Mouse (Mus musculus): ENCODE measurements around the gene Olfr857. TPM values are rescaled to one million over a fixed set of nuclear protein-coding genes. Genes with fewer than 3 reads are reported as not detected.
"Not testable (repeated sequence)": the region's sequence is repeated elsewhere in the genome, so short reads cannot be mapped to it uniquely, and the experiment has no call there.

The Olfr857 gene
- polyA plus RNA-seq (2014; fragmentation: Nextera tagmentation; extraction: Ambion mirVana): not detected in 2 replicates

- DNase-seq (ENCODE audit: low spot score) (no peak), ATAC-seq (ENCODE audit: low FRiP score) (no peak)
- H3K36me3 ChIP-seq (ENCODE audit: control insufficient read depth, insufficient read depth, low read length): no peaks in the 10 kb centered on the region
- H3K9ac ChIP-seq (ENCODE audit: low read depth, low read length): no peak within 1 kb of the TSS
- no peak within 1 kb of the TSS for H3K4me3 ChIP-seq (ENCODE audit: low read depth, low read length)
- no peaks in the 10 kb centered on the region for H3K27me3 ChIP-seq (ENCODE audit: control insufficient read depth, insufficient read depth, low read length)
- H3K27ac ChIP-seq (ENCODE audit: low read depth, low read length): no peak within 1 kb of the TSS
- H3K9me3 ChIP-seq (ENCODE audit: control insufficient read depth, low read length): no peaks in the 10 kb centered on the region
- 90% methylated on average over 1 of the region's 1 CpGs for WGBS
- H3K4me2 ChIP-seq (replicated peaks; ENCODE audit: low read depth, low read length): no peak within 1 kb of the TSS
- H3K4me1 ChIP-seq (replicated peaks; ENCODE audit: control insufficient read depth, insufficient read depth, low read length): no peaks in the 10 kb centered on the region
Observed at GRCm38 (mm10) chr9:19709133-19709532, at the start of gene Olfr857. Gene Olfr857 (plus strand): TSS chr9:19709433.

- no peaks in the 10 kb centered on the region; the same call in 1 of the 2 replicates for H3K9me3 ChIP-seq (ENCODE audit: control insufficient read depth, low read length)
- ATAC-seq (ENCODE audit: low FRiP score): no peak
- no peak overlapping the region for H3K9ac ChIP-seq (ENCODE audit: low read depth, low read length)
- no peak for DNase-seq (ENCODE audit: low spot score)
- H3K27ac ChIP-seq (ENCODE audit: low read depth, low read length): no peak overlapping the region
- no peak overlapping the region for H3K4me3 ChIP-seq (ENCODE audit: low read depth, low read length)
- H3K4me2 ChIP-seq (replicated peaks; ENCODE audit: low read depth, low read length): no peak overlapping the region
- no peaks in the 10 kb centered on the region for H3K4me1 ChIP-seq (replicated peaks; ENCODE audit: control insufficient read depth, insufficient read depth, low read length)
- 81% methylated on average over 6 of the region's 6 CpGs for WGBS
- H3K27me3 ChIP-seq (ENCODE audit: control insufficient read depth, insufficient read depth, low read length): no peaks in the 10 kb centered on the region
- no peaks in the 10 kb centered on the region for H3K36me3 ChIP-seq (ENCODE audit: control insufficient read depth, insufficient read depth, low read length)
Observed at GRCm38 (mm10) chr9:19690281-19690680, 19.0 kb upstream of the Olfr857 start.

- 88% methylated on average over 1 of the region's 1 CpGs for WGBS
- Histone ChIP-seq H3K4me3 (ENCODE audit: low read depth, low read length) (no peak overlapping the region), H3K4me1 (replicated peaks; ENCODE audit: control insufficient read depth, insufficient read depth, low read length) (no peaks in the 10 kb centered on the region), H3K9me3 (ENCODE audit: control insufficient read depth, low read length) (no peaks in the 10 kb centered on the region; the same call in 1 of the 2 replicates), H3K27ac (ENCODE audit: low read depth, low read length) (no peak overlapping the region), H3K9ac (ENCODE audit: low read depth, low read length) (no peak overlapping the region), H3K36me3 (ENCODE audit: control insufficient read depth, insufficient read depth, low read length) (no peaks in the 10 kb centered on the region), H3K27me3 (ENCODE audit: control insufficient read depth, insufficient read depth, low read length) (no peaks in the 10 kb centered on the region), H3K4me2 (replicated peaks; ENCODE audit: low read depth, low read length) (no peak overlapping the region)
- ATAC-seq (ENCODE audit: low FRiP score): no peak
- DNase-seq (ENCODE audit: low spot score): no peak
Observed at GRCm38 (mm10) chr9:19691426-19691825, 17.8 kb upstream of the Olfr857 start.

- 96% methylated on average over 2 of the region's 2 CpGs for WGBS
- no peaks in the 10 kb centered on the region; the same call in 1 of the 2 replicates for H3K9me3 ChIP-seq (ENCODE audit: control insufficient read depth, low read length)
- DNase-seq (ENCODE audit: low spot score) (no peak), ATAC-seq (ENCODE audit: low FRiP score) (no peak)
- H3K4me1 ChIP-seq (replicated peaks; ENCODE audit: control insufficient read depth, insufficient read depth, low read length): no peaks in the 10 kb centered on the region
- H3K36me3 ChIP-seq (ENCODE audit: control insufficient read depth, insufficient read depth, low read length): no peaks in the 10 kb centered on the region
- H3K27me3 ChIP-seq (ENCODE audit: control insufficient read depth, insufficient read depth, low read length): no peaks in the 10 kb centered on the region
- H3K27ac ChIP-seq (ENCODE audit: low read depth, low read length): no peak overlapping the region
- H3K9ac ChIP-seq (ENCODE audit: low read depth, low read length): no peak overlapping the region
- no peak overlapping the region for H3K4me3 ChIP-seq (ENCODE audit: low read depth, low read length)
- H3K4me2 ChIP-seq (replicated peaks; ENCODE audit: low read depth, low read length): no peak overlapping the region
Observed at GRCm38 (mm10) chr9:19692430-19692829, 16.8 kb upstream of the Olfr857 start.

- H3K27ac ChIP-seq (ENCODE audit: low read depth, low read length); H3K9ac ChIP-seq (ENCODE audit: low read depth, low read length); H3K9me3 ChIP-seq (ENCODE audit: control insufficient read depth, low read length); H3K4me3 ChIP-seq (ENCODE audit: low read depth, low read length); H3K4me2 ChIP-seq (replicated peaks; ENCODE audit: low read depth, low read length); DNase-seq (ENCODE audit: low spot score); ATAC-seq (ENCODE audit: low FRiP score); H3K27me3 ChIP-seq (ENCODE audit: control insufficient read depth, insufficient read depth, low read length); H3K4me1 ChIP-seq (replicated peaks; ENCODE audit: control insufficient read depth, insufficient read depth, low read length); H3K36me3 ChIP-seq (ENCODE audit: control insufficient read depth, insufficient read depth, low read length): not testable (repeated sequence)
- WGBS: 58% methylated on average over 2 of the region's 2 CpGs
Observed at GRCm38 (mm10) chr9:19694285-19694684, 14.9 kb upstream of the Olfr857 start.

- H3K36me3 ChIP-seq (ENCODE audit: control insufficient read depth, insufficient read depth, low read length); H3K4me2 ChIP-seq (replicated peaks; ENCODE audit: low read depth, low read length); H3K4me1 ChIP-seq (replicated peaks; ENCODE audit: control insufficient read depth, insufficient read depth, low read length); H3K9ac ChIP-seq (ENCODE audit: low read depth, low read length); DNase-seq (ENCODE audit: low spot score); H3K27ac ChIP-seq (ENCODE audit: low read depth, low read length); H3K9me3 ChIP-seq (ENCODE audit: control insufficient read depth, low read length); H3K4me3 ChIP-seq (ENCODE audit: low read depth, low read length); ATAC-seq (ENCODE audit: low FRiP score); H3K27me3 ChIP-seq (ENCODE audit: control insufficient read depth, insufficient read depth, low read length): not testable (repeated sequence)
- WGBS: 71% methylated on average over 9 of the region's 9 CpGs
Observed at GRCm38 (mm10) chr9:19694898-19695379, 14.3 kb upstream of the Olfr857 start.

GRCm38 (mm10) chr9:19704546-19704945 is 4.7 kb upstream of the Olfr857 start:
- H3K4me3 ChIP-seq (ENCODE audit: low read depth, low read length); H3K9ac ChIP-seq (ENCODE audit: low read depth, low read length); H3K36me3 ChIP-seq (ENCODE audit: control insufficient read depth, insufficient read depth, low read length); DNase-seq (ENCODE audit: low spot score); ATAC-seq (ENCODE audit: low FRiP score); H3K27ac ChIP-seq (ENCODE audit: low read depth, low read length); H3K4me2 ChIP-seq (replicated peaks; ENCODE audit: low read depth, low read length); H3K9me3 ChIP-seq (ENCODE audit: control insufficient read depth, low read length); H3K4me1 ChIP-seq (replicated peaks; ENCODE audit: control insufficient read depth, insufficient read depth, low read length); H3K27me3 ChIP-seq (ENCODE audit: control insufficient read depth, insufficient read depth, low read length): not testable (repeated sequence)
- 71% methylated on average over 2 of the region's 2 CpGs for WGBS

Other genes with a start within 250 kb of the Olfr857 start
- gene Olfr850, start 231.2 kb upstream of the Olfr857 start, polyA plus RNA-seq (2014; fragmentation: Nextera tagmentation; extraction: Ambion mirVana): not detected in 2 replicates
- gene Olfr851, start 216.1 kb upstream of the Olfr857 start, polyA plus RNA-seq (2014; fragmentation: Nextera tagmentation; extraction: Ambion mirVana): not detected in 2 replicates
- gene Olfr853, start 168.4 kb upstream of the Olfr857 start, polyA plus RNA-seq (2014; fragmentation: Nextera tagmentation; extraction: Ambion mirVana): not detected in 2 replicates
- not detected in 2 replicates for gene Olfr854, start 142.1 kb upstream of the Olfr857 start, polyA plus RNA-seq (2014; fragmentation: Nextera tagmentation; extraction: Ambion mirVana)
- not detected in 2 replicates for gene Olfr855, start 126.8 kb upstream of the Olfr857 start, polyA plus RNA-seq (2014; fragmentation: Nextera tagmentation; extraction: Ambion mirVana)
- 41.7 and 43.6 TPM in 2 replicates for gene Zfp317, start 87.3 kb upstream of the Olfr857 start, polyA plus RNA-seq (2014; fragmentation: Nextera tagmentation; extraction: Ambion mirVana)
- gene Olfr58, start 70.8 kb downstream of the Olfr857 start, polyA plus RNA-seq (2014; fragmentation: Nextera tagmentation; extraction: Ambion mirVana): not detected in 2 replicates
- not detected in 2 replicates for gene Olfr859, start 95.5 kb downstream of the Olfr857 start, polyA plus RNA-seq (2014; fragmentation: Nextera tagmentation; extraction: Ambion mirVana)
- not detected in 2 replicates for gene Olfr860, start 140.3 kb downstream of the Olfr857 start, polyA plus RNA-seq (2014; fragmentation: Nextera tagmentation; extraction: Ambion mirVana)
- not detected in 2 replicates for gene Olfr862, start 178.6 kb downstream of the Olfr857 start, polyA plus RNA-seq (2014; fragmentation: Nextera tagmentation; extraction: Ambion mirVana)
- 0.22 TPM in 2 replicates for gene Olfr77, start 207.4 kb downstream of the Olfr857 start, polyA plus RNA-seq (2014; fragmentation: Nextera tagmentation; extraction: Ambion mirVana)

Data from hindbrain, embryonic 11.5 days (tissue).